Mouse (Mus musculus) midbrain, embryonic 14.5 days (tissue): ENCODE results near the gene Gm17654. TPM values are rescaled to one million over a fixed set of nuclear protein-coding genes. Genes with fewer than 3 reads are reported as not detected.
"Not testable (repeated sequence)": the region's sequence is repeated elsewhere in the genome, so short reads cannot be mapped to it uniquely, and the experiment has no call there.

Experiments used
- ATAC-seq: fragments of 200-750 bp; cut with Nextera tagmentation; 2 replicates; pipeline ENCODE4 v1.8.0; 2017; ENCODE audit warnings: moderate number of reproducible peaks, moderate library complexity; ENCODE audit not compliant: low FRiP score, low TSS enrichment
- DNase-seq: peaks from one replicate; pipeline ENCODE4 v3.0.0-alpha.2; 2015
- H3K27ac ChIP-seq: fragments of 300-500 bp; sonication (generic); replicated peaks from 2 replicates; pipeline ENCODE4 v1.5.1; 2014; ENCODE audit warnings: mild to moderate bottlenecking, low read depth, low read length, moderate library complexity
- H3K27me3 ChIP-seq: fragments of 300-500 bp; sonication (generic); 2 replicates; pipeline ENCODE4 v1.6.1; 2014; ENCODE audit warnings: low read length, control low read depth, mixed read lengths; ENCODE audit not compliant: control insufficient read depth, insufficient read depth
- H3K36me3 ChIP-seq: fragments of 300-500 bp; sonication (generic); 2 replicates; pipeline ENCODE4 v1.6.1; 2014; ENCODE audit warnings: low read length, control low read depth; ENCODE audit not compliant: control insufficient read depth, insufficient read depth
- H3K4me1 ChIP-seq: fragments of 300-500 bp; sonication (generic); 2 replicates; pipeline ENCODE4 v1.6.1; 2014; ENCODE audit warnings: mild to moderate bottlenecking, antibody characterized with exemption, low read length, control low read depth; ENCODE audit not compliant: control insufficient read depth, insufficient read depth
- H3K4me2 ChIP-seq: fragments of 300-500 bp; sonication (generic); 2 replicates; pipeline ENCODE4 v1.6.1; 2014; ENCODE audit warnings: mild to moderate bottlenecking, low read length, moderate library complexity
- H3K4me3 ChIP-seq: fragments of 300-500 bp; sonication (generic); replicated peaks from 2 replicates; pipeline ENCODE4 v1.5.1; 2014; ENCODE audit warnings: low read depth, low read length
- H3K9ac ChIP-seq: fragments of 300-500 bp; sonication (generic); replicated peaks from 2 replicates; pipeline ENCODE4 v1.6.1; 2014; ENCODE audit warnings: mild to moderate bottlenecking, low read length, moderate library complexity
- H3K9me3 ChIP-seq: fragments of 300-500 bp; sonication (generic); 2 replicates; pipeline ENCODE4 v1.6.1; 2016; ENCODE audit warnings: low read length, control low read depth, mixed read lengths; ENCODE audit not compliant: control insufficient read depth
- WGBS: fragments of 180-500 bp; shearing (Covaris S2); extraction: QIAGEN DNeasy Blood & Tissue Kit; methylation state at CpG from one replicate; pipeline ENCODE4 v1.1.7; 2014; 5-methylcytosine and 5-hydroxymethylcytosine counted together
- polyA plus RNA-seq: library from polyadenylated mRNA; unstranded; fragments of >200 nt; fragmentation: Nextera tagmentation; extraction: Ambion mirVana; gene quantifications from 2 replicates; pipeline ENCODE4 v1.2.1, GENCODE M21; 2014

Gm17654 gene
- not detected in 2 replicates for polyA plus RNA-seq

DNA sequence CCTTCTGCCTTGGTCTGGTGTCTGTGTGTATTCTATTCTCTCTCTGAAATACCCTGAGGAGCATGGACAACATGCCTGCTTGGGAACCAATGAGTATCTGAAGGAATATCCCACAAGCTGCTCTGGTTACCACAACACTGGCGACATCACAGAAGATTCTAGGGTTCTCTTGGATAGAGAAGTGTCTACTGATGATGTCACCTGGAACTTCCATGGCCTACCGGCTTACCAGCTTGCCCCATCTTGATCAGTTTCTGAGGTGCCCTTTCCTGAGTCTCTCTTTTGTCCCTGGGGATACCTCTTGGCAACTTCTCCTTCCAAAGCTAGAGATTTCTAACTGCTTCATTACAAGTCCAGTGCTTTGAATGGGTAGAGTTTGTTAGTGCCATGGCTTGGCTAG, at the start of gene Gm17654:
Gene Gm17654 (minus strand): TSS at position 101 of the 400 bp plus-strand sequence.
- DNase-seq, H3K9ac ChIP-seq, H3K9me3 ChIP-seq, H3K27me3 ChIP-seq, H3K4me3 ChIP-seq, H3K4me2 ChIP-seq, H3K27ac ChIP-seq, H3K36me3 ChIP-seq, H3K4me1 ChIP-seq, ATAC-seq: not testable (repeated sequence)
- WGBS = 73% methylated on average over 1 of the region's 2 CpGs

DNA sequence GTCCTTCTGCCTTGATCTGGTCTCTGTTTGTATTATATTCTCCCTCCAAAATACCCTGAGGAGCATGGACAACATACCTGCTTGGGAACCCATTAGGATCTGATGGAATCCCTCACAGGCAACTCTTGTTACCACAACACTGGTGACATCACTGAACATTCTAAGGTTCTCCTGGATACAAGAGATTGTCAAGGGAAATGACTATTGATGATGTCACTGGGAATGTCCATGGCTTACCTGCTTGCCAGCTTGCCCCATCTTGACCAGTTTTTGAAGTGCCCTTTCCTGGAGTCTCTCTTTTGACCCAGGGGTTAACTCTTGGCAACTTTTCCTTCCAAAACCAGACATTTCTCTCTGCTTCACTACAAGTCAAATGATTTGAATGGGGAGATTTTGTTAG, 29.0 kb upstream of the Gm17654 start, which contains the start of gene Gm10375:
Gene Gm10375 (minus strand): TSS at position 101 of the 400 bp plus-strand sequence.
- not testable (repeated sequence) for ATAC-seq, H3K36me3 ChIP-seq, H3K9ac ChIP-seq, H3K27ac ChIP-seq, H3K4me2 ChIP-seq, H3K9me3 ChIP-seq, H3K4me3 ChIP-seq, H3K27me3 ChIP-seq, H3K4me1 ChIP-seq, DNase-seq

DNA sequence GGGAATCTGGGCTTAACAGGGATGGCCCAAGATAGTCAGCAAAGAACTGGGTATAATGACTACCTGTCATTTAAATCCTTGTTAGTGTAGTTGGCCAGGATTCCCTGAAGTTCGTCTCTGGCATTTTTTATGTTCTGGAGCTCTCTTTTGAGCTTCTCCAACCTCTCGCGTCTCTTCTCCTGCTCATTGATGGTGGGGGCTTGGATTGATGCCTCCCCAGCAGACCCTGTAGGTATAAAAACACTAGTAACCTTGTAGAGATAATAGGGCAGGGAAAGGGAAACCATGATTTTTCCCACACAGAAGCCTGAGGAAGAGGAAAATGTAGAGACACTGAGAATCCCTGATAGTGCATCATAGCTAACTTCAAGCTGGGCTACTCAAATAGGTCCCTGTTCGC, 977 bp downstream of the Gm17654 start:
- WGBS = 85% methylated on average over 4 of the region's 4 CpGs
- not testable (repeated sequence) for H3K4me3 ChIP-seq, ATAC-seq, H3K9ac ChIP-seq, H3K27me3 ChIP-seq, DNase-seq, H3K4me1 ChIP-seq, H3K9me3 ChIP-seq, H3K36me3 ChIP-seq, H3K4me2 ChIP-seq, H3K27ac ChIP-seq

DNA sequence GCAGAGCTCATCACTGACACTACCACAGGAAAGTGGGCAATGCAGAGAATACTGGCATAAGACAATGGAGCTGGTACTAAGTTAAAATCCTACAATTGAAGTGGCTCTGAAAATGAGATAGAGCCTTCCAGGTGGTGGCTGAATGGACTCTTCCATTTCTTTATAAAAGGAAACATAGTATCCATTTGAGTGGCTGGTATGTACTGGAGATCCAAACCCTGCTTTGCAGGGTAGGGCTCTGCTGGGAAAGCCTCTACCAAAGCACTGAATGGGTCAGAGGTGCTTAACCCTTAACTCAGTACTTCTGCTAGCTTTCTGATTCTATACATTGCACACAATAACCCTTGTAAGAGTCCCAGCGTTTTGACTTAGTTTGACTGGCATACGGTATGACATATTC, 26.7 kb downstream of the Gm17654 start:
- H3K4me1 ChIP-seq, H3K4me3 ChIP-seq, H3K27me3 ChIP-seq, H3K9me3 ChIP-seq, H3K4me2 ChIP-seq, DNase-seq, H3K9ac ChIP-seq, ATAC-seq, H3K27ac ChIP-seq, H3K36me3 ChIP-seq: not testable (repeated sequence)
- 79% methylated on average over 2 of the region's 2 CpGs for WGBS

DNA sequence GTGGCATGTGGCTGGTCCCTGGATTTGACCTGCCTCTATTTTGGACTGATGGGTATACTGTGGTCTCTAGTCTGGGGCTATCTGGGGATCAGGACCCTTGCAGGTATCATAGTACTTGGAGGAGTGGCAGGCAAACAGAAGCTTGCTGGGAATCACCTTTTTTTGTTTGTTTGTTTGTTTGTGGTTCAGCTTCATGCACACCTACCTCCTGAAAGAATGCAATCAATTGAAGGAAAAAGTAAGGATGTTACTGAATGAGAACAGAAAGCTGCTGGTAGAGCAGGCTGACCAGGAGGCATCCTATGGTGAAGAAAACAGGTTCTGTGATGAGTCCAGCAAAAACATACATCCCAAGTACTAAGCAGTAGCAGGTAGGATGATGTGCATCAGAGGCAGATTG, 32.7 kb downstream of the Gm17654 start:
- not testable (repeated sequence) for H3K4me3 ChIP-seq, DNase-seq, H3K27ac ChIP-seq, H3K9ac ChIP-seq, H3K4me1 ChIP-seq, H3K9me3 ChIP-seq, ATAC-seq, H3K27me3 ChIP-seq, H3K36me3 ChIP-seq, H3K4me2 ChIP-seq

DNA sequence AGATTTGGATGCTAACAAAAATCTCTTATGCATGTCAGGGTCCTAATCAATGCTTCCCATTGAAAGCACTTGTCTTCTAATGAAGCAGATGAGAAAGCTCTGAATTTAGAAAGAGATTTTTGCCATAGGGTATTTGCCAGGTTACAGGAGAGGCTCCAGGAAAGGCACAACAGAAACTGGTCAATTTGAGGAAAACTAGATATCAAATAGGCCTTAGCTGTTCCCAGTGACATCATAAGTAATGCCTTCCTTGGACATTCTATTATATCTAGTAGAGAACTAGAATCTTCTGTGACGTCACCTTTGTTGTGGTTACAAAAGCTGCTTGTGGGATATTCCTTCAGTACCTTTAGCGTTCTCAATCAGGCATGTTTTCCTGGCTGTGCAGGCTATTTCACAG, 35.7 kb downstream of the Gm17654 start, which contains the start of gene Gm5799:
Gene Gm5799 (plus strand): TSS at position 301 of the 400 bp plus-strand sequence.
- not testable (repeated sequence) for H3K4me3 ChIP-seq, H3K4me2 ChIP-seq, H3K36me3 ChIP-seq, H3K27me3 ChIP-seq, H3K27ac ChIP-seq, DNase-seq, H3K9ac ChIP-seq, ATAC-seq, H3K9me3 ChIP-seq, H3K4me1 ChIP-seq
- WGBS = 81% methylated on average over 1 of the region's 2 CpGs

DNA sequence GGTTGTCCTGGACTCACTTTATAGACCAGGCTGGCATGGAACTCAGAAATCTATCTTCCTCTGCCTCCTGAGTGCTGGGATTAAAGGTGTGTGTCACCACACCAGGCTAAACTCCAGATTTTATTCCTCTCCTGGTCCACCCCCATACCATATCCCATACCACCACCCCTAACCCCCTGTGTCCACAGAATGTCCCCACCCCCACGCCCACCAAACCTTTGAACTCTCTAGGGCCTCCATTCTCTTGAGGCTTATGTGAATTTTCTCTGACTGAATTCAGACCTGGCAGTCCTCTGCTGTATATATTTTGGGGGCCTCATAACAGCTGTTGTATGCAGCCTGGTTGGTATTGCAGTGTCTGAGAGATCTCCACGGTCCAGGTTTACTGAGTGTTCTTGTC, 40.8 kb downstream of the Gm17654 start:
- not testable (repeated sequence) for H3K27ac ChIP-seq, H3K4me2 ChIP-seq, ATAC-seq, H3K4me3 ChIP-seq, H3K9me3 ChIP-seq, H3K4me1 ChIP-seq, H3K36me3 ChIP-seq, H3K9ac ChIP-seq, H3K27me3 ChIP-seq, DNase-seq
- 73% methylated on average over 2 of the region's 2 CpGs for WGBS

DNA sequence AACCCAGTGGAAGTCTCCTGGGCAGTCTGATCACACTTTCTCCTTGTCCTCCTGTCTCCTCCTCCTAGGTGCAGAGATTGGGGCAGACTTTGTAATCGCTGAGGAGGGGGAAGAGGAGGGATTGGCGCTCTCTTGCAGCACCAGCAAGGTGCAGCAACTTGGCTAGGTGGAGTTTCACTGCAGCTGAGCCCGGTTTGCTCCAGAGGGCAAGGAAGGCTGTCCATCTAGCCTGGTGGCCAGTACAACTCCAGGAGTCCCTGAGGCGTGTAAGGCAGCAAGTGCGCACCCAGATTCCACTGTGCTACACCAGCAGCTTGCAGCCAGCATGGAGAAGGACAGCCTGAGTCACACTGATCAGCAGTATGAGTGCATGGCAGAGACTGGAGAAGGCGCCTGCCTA, 46.6 kb downstream of the Gm17654 start:
- not testable (repeated sequence) for H3K27ac ChIP-seq, ATAC-seq, H3K9me3 ChIP-seq, H3K4me2 ChIP-seq, DNase-seq, H3K4me1 ChIP-seq, H3K36me3 ChIP-seq, H3K27me3 ChIP-seq, H3K9ac ChIP-seq, H3K4me3 ChIP-seq
- 44% methylated on average over 5 of the region's 6 CpGs for WGBS

DNA sequence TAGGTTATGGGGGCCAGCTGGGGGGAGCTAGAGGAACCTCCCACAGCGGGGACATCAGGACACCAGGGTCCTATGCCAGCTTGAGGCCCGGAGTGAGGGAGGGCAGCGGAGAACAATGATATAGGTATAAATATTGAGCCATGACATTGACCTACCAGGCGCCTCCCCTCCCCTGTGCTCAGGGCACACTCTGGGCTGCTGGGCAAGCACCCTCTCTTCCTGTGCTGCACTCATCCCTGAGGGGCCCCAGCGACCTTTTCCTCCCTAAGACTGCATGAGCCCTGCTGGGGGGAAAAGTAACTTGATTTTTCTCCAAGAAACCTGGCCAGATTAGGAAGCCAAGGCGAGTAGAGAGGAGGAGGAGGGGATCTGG, 46.9 kb downstream of the Gm17654 start:
- WGBS = no CpG with 5 or more reads among the region's 6 CpGs
- H3K4me2 ChIP-seq, H3K4me3 ChIP-seq, H3K27me3 ChIP-seq, H3K9ac ChIP-seq, H3K36me3 ChIP-seq, DNase-seq, H3K27ac ChIP-seq, H3K4me1 ChIP-seq, H3K9me3 ChIP-seq, ATAC-seq: not testable (repeated sequence)
